Mouse (Mus musculus) bone marrow macrophage, adult 2 months (primary cell): ENCODE results near the gene Uhrf2.

Source experiments
- CTCF ChIP-seq: IDR thresholded peaks from 2 replicates; pipeline ENCODE4 v1.5.1; 2012; ENCODE audit warnings: low read depth, mild to moderate bottlenecking, low read length, moderate library complexity
- POLR2A ChIP-seq: IDR thresholded peaks from 2 replicates; pipeline ENCODE4 v1.6.1; 2012; ENCODE audit warnings: mild to moderate bottlenecking, low read depth, low read length, borderline replicate concordance

- TF ChIP-seq CTCF, result no peak
- no peak for TF ChIP-seq POLR2A
Measured at GRCm38 (mm10) chr19:30035361-30035760, 5.0 kb downstream of the Uhrf2 start.
